Mouse (Mus musculus) kidney, postnatal 36 days (tissue): ENCODE results near the gene Endou.

ENCODE experiments used
- DNase-seq, 2 experiments: peaks; one replicate each; pipeline ENCODE4 v3.0.0; 2021 to 2022; ENCODE audit warnings: mixed read lengths in 2 of 2

Gene Endou

DNA sequence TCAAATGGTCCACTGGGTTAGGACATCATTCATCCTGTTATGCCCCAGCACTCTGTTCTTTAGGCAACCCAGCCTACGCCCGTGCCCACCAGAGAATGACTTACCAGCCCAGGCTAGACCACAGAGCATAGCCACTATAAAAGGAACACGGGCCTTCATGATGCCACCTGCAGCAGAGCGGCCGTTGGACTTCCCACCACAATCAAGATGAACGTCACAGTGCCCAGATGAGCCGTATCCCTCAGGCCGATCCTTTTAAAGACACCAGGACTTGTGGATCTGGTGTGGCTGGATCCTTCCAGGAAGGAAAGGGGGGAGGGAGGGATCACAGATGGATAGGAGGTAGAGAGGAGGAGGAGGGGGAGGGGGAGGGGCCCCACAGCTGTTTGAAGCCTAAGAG, at the start of gene Endou:
Gene Endou (minus strand): TSS at position 229 of the 400 bp plus-strand sequence.
- no peak for DNase-seq

- peak; percentile 79 to 89 for DNase-seq
Observed at GRCm38 (mm10) chr15:97780611-97781031, 49.5 kb upstream of the Endou start.

DNA sequence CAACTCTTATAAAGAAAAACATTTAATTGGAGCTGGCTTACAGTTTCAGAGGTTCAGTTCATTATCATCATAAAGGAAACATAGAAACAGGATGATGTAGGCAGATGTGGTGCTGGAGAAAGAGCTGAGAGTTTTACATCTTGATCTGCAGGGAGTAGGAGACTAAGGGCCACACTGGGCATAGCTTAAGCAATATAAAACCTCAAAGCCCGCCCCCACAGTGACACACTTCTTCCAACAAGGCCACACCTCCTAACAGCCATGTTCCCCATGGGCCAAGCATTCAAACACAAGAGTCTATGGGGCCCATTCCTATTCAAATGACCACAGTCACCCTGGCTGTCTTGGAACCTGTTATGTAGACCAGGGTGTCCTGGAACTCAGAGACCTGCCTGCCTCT, 48.4 kb upstream of the Endou start:
- no peak for DNase-seq

DNA sequence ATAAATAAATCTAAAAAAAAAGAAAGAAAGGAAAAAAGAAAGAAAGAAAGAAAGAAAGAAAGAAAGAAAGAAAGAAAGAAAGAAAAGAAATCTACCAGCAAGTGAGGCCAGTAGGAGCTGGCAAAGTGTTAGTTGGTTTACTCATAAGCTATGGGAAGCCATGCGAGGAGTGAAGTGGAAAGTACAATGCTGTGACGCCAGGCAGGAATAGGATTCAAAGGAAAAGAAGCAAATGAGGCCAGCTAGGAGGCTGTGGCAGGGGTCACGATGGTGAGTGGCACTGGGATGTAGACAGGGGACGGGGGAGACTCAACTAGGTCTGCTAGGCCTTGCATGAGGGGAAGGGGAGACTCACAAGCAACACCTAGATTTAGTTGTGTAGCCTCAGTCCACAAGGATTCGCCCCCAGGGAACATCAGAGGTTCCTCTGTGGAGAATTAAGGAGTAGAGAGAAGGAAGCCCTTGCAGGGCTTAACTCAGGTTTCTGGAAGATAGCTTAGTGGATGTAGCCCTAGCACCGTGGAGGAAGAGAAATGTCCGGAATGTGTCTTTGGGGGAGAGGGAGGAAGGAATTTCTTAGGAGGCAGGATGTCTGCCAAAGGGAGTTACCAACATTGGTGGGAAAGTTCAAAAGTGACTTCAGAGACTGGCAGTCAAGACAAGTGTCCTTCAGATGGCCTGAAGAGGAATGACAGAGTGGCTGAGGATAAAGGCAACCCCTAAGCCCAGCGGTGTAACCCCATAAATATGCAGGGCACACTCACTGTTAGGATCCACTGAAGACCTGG, 47.4 kb upstream of the Endou start, which contains the start of gene Slc48a1:
Gene Slc48a1 (plus strand): TSS at position 210 of the 788 bp plus-strand sequence.
- DNase-seq = peak; percentile 65 to 78

GRCm38 (mm10) chr15:97776919-97777318, 45.8 kb upstream of the Endou start:
- peak; percentile 68 to 70 for DNase-seq

DNA sequence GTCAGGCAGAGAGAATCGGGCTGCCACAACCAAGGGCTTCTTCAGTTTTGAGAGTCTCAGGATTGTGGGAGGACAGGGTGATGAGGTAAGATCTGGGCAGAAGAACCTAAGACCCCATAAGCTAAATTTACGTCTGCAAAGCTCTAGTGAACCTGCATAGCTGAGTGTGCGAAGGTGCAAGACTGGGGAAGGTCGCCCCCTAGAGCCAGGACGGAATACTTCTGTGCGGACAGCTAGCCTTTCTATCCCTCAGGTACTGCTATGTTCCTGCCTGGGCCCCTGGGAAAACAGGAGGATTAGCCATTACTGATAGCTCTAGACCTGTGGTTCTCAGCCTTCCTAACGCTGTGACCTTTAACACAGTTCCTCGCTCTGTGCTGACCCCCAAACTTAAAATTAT, 45.4 kb upstream of the Endou start:
- peak; percentile 92 to 97 for DNase-seq

DNA sequence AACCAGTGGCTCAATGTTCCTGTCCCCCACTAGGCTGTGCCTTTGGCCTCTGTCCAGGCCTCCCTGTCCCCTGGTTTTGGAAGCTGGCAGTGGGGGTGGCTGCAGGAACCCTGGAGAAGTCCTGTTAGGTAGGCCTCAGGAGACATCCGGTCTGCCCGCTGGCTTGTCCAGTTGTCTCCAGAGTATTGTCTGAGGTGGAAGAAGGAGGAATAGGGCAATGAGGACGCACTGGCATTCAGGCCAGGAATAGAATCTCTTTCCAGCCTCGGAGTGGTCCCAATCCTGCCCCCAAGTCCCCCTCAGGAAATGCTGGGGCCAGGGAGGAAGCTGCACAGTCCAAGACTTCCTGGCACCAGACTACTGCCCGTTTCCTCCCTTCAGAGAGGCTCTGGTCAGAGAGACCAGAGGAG, 42.8 kb upstream of the Endou start:
- peak; percentile 68 to 71 for DNase-seq

DNA sequence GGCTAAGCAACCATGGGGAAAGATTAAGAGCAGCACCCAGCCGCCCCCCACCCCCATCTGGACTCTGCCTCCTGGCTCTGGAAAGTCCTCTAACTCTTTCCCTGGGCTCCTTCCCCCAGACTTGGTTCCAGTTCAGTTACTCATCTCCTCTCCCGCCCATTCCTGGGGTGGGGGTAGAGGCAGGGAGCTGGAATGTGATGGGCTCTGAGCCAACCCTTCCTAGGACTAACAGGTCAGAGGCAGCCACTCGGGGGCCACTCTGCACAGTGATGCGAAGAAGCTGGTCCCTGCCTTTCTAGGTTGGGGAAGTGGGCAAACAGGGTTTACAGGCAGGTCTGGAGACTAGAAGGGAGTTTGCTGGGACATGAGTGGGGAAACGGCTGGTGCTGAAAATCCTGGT, 42.0 kb upstream of the Endou start:
- peak; percentile 97 to 99 for DNase-seq

DNA sequence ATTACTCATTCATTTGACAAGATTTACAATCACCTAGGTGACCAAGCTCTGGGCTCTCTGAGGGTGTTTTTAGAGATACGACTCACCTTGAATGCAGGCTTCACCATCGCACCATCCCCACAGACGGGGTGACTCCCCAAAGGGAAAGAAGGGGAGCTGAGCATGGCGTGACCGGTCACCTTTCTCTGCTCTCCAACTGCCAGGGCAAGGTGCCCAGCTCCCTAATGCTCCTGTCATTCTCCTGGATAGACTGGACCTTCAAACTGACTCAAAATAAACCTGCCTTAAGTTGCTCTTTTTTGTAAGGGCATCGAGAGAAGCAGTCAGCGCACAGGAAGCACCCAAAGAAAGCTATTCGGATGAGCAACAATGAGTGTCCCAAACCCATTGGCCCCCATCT, 39.1 kb upstream of the Endou start:
- DNase-seq = peak in 1 of 2 experiments; percentile 59

GRCm38 (mm10) chr15:97768192-97768591, 37.1 kb upstream of the Endou start:
- peak; percentile 69 to 79 for DNase-seq

- DNase-seq = peak; percentile 95 to 96
Observed at GRCm38 (mm10) chr15:97767280-97768186, 36.4 kb upstream of the Endou start, which contains the start of gene Rapgef3. TSS of gene Rapgef3 (minus strand) at chr15:97767972.

GRCm38 (mm10) chr15:97766594-97767279, 35.6 kb upstream of the Endou start:
- peak; percentile 86 to 88 for DNase-seq

- no peak for DNase-seq
Observed at GRCm38 (mm10) chr15:97766194-97766593, 35.1 kb upstream of the Endou start.

DNA sequence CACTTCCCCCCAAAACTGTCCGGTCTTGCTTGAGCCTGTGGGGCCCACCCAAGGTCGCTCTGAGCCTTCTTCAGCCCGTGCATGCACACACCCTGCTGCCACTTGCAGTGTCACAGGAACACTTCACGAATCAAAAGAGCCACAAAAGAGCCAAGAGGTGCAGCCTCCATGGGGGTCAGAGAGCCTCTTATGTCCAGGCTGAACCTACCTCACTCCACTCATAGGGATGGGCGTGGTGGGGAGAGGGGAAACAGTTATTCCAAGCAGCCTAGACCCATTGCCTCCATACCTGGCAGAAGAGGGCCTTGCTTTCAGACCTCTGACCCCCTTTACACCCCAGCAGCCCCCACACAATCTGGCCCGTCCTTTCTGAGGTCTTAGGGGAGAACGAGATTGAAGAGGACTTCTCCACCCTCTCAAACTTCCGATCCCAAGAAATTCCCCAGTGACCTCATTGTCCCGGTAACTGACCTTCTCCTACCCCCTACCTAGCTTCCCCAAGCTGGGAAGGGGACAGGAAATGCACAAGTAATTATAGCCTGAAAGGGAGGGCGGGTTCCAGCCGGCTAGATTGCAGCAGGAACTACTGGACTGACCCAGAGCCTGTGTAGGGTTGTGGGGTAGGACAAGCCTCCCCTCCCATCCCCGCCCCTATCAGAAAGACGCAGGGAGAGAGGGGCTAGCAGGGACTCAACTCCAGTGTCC, 34.1 kb upstream of the Endou start:
- peak; percentile 67 to 84 for DNase-seq

DNA sequence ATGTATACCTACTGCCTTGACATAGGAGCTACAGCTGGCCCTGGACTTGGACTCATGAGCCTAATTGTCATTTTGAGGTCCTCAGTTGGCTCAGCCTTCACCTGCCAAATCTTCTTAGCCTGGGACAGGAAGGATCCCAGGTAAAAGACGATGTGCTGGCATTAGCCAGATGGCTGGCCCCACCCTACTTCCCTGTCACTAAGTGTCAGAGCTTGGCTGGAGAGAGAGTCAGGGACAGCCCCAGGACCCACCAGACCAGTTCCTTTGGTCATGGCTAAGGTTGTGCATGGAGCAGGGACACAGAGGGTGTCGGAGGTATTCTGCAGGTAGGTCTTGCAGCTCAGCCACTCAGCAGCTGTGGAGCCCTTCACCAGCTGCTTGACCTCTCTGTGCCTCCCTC, 33.4 kb upstream of the Endou start:
- DNase-seq = no peak

DNA sequence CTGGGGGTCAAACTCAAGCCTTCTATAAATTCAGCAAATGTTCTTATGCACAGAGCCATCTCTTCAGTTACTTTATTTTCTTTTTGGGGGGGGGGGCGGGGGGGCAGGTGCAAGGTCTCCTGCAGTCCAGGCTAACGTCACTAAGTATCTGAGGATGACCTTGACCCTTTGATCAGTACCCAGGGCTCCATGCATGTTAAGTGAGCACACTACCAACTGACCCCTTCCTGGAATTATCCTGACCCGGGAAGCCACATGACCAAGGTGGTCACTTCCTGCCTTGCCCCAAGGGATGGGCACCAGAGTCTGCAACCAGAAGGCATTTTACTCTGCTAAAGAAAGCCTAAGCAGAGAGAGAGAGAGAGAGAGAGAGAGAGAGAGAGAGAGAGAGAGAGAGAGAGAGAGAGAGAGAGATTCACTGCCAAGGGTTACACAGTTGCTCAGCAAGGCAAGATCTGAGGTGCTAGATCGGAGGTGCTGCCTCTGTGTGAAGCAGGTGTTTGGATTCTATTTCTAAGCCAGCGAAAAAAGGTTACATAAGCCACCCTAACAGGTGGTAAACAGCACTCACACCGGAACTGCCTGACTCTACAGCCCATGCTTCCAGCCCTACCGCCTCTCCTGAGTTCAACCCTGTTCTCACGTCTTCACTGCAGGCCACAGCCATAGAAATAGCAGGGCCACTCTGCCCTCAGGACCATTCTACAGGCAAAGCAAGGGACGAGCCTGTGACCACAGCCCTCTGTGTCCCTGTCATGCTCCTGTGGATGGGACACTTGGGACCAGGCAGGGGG, 32.3 kb upstream of the Endou start:
- peak in 1 of 2 experiments; percentile 69 for DNase-seq

DNA sequence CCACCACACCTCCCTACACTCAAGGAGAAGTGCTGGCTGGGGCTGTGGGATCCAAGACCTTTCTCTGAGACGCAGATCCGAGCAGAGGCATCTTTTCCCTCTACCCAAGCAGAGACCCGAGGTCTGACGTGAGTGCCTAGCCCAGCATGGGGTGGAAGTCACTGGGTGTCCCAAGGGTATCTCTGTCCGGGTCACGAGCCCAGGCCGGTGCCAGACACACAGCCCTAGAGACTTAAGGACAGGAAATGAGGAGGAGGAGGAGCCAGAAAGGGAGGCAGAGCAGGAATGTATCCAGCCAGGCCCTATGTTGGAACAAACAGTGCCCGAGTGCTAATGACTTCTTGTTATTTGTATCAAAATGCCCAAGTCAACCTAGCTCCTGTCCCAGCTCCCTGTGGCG, 31.6 kb upstream of the Endou start:
- peak; percentile 79 to 91 for DNase-seq

GRCm38 (mm10) chr15:97761438-97761837, 30.3 kb upstream of the Endou start:
- peak; percentile 61 to 69 for DNase-seq

GRCm38 (mm10) chr15:97760952-97761351, 29.8 kb upstream of the Endou start:
- DNase-seq = no peak

DNA sequence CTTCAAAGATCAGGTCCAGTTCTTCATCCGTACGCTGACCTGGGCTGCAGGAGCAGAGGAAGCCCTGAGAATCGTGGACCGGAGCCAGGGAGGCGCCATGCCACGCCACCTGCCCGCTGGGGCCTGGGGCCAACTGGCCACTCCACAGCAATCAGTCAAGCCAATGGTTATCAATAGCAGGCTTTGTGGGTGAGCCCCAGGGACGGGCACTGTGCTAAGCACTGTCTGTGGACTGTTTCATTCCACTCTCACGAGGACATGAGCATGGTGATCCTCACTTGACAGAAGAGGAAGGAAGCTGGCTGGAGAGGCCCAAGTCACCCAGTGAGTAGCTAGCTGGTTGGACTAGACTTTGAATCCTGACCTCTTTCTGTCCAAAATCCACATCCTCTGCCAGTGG, 28.9 kb upstream of the Endou start:
- DNase-seq = peak; percentile 51 to 76

GRCm38 (mm10) chr15:97755361-97755760, 24.2 kb upstream of the Endou start:
- DNase-seq = no peak
